Mouse (Mus musculus): ENCODE data around the gene Med13l. TPM values are rescaled to one million over a fixed set of nuclear protein-coding genes. Genes with fewer than 3 reads are reported as not detected.

Med13l gene
- polyA plus RNA-seq, 1 experiment = 3.6 TPM

DNA sequence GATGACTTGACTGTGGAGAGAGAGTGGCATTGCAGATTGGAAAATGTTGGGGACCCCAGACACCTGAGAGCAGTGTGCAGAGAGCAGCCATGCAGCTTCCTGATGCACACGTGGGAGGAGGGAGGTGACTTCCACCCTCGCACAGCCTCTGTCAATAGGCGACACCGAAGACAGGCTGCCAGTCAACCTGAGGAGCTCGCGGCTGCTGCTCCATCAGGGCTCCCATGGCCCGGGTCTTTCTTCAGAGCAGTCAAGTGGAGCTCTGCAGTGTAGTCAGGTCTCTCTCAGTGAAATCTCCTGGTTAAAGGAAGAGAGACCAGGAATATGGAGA is 131.2 kb downstream of the Med13l start:
- H3K36me3 ChIP-seq (replicated peaks; ENCODE audit: low read length) = peaks cover 48% of the 10 kb centered on the region
- TF ChIP-seq FLI1 (IDR thresholded peaks at IDR 0.05; ENCODE audit: low read length) = no peak
- H3K4me1 ChIP-seq = peaks cover 65% of the 10 kb centered on the region
- H3K9me3 ChIP-seq = no peaks in the 10 kb centered on the region
- H3K27me3 ChIP-seq (replicated peaks) = no peaks in the 10 kb centered on the region
- no peak overlapping the region for H3K4me3 ChIP-seq (replicated peaks)

DNA sequence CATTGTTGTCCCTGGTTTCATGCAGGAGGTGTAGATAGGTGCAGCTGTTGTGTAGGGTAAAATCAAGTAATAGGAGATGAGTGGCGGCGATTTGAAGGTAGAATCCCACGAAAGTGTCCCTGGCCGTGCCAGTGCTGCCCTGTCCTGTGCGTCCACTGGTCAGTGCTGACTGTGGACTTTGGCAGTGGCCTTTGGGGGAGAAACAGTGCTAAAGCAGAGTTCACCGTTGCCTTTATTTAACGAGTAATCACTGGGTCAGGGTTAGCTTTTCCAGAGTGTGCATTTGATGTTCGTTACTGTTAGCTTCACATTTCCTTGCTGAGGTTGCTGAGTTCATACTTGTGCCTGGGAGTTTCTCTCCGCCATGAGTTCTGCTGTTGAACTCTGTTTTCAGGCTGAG is 133.5 kb downstream of the Med13l start:
- peaks cover 42% of the 10 kb centered on the region for H3K36me3 ChIP-seq (replicated peaks; ENCODE audit: low read length)
- peaks cover 59% of the 10 kb centered on the region for H3K4me1 ChIP-seq
- no peaks in the 10 kb centered on the region for H3K9me3 ChIP-seq
- H3K4me3 ChIP-seq (replicated peaks) = no peak overlapping the region
- TF ChIP-seq FLI1 (IDR thresholded peaks at IDR 0.05; ENCODE audit: low read length) = no peak
- no peak for TF ChIP-seq GATA1 (IDR thresholded peaks at IDR 0.05; ENCODE audit: borderline replicate concordance, low read length)
- H3K27me3 ChIP-seq (replicated peaks) = no peaks in the 10 kb centered on the region

DNA sequence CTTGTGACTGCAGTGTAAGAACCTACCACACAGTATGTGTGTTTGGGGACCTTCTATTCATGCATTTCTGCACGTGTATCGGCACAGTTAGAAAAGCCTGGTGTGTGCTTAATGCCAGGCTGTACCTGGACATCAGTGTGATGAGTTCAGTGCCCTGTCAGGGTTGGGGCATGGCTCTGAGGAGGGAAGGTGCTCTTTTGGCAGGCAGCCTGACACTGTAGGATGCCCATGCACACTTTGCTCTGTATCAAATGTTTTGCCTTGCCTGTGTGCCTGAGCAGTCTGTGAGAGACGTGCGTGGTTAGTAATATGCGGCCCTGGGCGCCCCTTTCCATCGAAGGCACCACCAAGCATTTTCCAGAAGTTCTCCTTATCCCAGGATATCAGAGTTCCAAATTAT is 136.6 kb downstream of the Med13l start:
- Histone ChIP-seq H3K36me3 (replicated peaks; ENCODE audit: low read length) (peaks cover 30% of the 10 kb centered on the region), H3K4me1 (peaks cover 67% of the 10 kb centered on the region), H3K9me3 (no peaks in the 10 kb centered on the region), H3K4me3 (replicated peaks) (no peak overlapping the region), H3K27me3 (replicated peaks) (no peaks in the 10 kb centered on the region)
- TF ChIP-seq FLI1 (IDR thresholded peaks at IDR 0.05; ENCODE audit: low read length) (no peak), GATA1 (IDR thresholded peaks at IDR 0.05; ENCODE audit: borderline replicate concordance, low read length) (no peak)

DNA sequence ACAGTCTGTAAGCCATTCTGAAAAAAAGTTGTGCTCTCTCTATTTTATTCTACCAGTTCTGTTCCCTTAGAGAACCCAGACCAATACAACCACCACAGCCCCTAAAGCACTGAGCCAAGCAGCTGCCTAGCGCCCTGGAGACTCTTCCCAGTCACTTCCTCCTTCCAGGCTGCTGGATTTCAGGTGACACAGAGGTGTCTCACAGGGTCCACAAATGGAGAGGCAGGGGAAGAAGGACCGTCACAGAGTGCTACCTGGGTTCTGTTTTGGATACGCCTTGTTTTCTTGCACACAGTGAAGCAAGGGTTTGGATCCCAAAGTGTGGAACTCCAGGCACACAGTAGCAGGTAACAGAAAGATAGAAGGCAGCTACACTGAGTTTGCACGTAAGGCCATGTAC is 140.5 kb downstream of the Med13l start:
- Histone ChIP-seq H3K36me3 (replicated peaks; ENCODE audit: low read length) (peaks cover 16% of the 10 kb centered on the region), H3K4me1 (peaks cover 79% of the 10 kb centered on the region), H3K9me3 (no peaks in the 10 kb centered on the region), H3K27me3 (replicated peaks) (no peaks in the 10 kb centered on the region), H3K4me3 (replicated peaks) (no peak overlapping the region)
- no peak for TF ChIP-seq GATA1 (IDR thresholded peaks at IDR 0.05; ENCODE audit: borderline replicate concordance, low read length)
- TF ChIP-seq FLI1 (IDR thresholded peaks at IDR 0.05; ENCODE audit: low read length) = no peak

DNA sequence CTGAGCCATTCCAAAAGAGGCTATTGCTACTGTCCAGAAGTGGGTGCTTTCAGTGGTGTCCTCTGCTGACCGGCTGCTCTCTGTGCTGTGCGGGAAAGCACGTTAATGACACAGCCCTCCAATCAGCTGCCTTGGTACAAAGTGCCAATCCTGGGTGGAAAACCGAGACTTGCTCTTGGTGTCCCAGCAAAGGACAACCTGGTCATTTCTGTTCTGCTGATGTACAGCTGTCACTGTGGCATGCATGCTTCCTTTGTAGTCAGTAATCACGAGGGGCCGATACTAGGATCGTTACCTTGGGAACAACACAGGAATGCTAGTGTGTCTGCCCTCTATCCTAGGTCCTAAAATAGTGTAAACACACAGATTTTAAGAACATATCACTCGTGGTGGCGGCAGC is 142.2 kb downstream of the Med13l start:
- TF ChIP-seq FLI1 (IDR thresholded peaks at IDR 0.05; ENCODE audit: low read length) (no peak), GATA1 (IDR thresholded peaks at IDR 0.05; ENCODE audit: borderline replicate concordance, low read length) (no peak)
- H3K4me1 ChIP-seq = peaks cover 78% of the 10 kb centered on the region
- no peaks in the 10 kb centered on the region for H3K9me3 ChIP-seq
- H3K36me3 ChIP-seq (replicated peaks; ENCODE audit: low read length) = peaks cover 16% of the 10 kb centered on the region
- no peaks in the 10 kb centered on the region for H3K27me3 ChIP-seq (replicated peaks)
- H3K4me3 ChIP-seq (replicated peaks) = no peak overlapping the region

DNA sequence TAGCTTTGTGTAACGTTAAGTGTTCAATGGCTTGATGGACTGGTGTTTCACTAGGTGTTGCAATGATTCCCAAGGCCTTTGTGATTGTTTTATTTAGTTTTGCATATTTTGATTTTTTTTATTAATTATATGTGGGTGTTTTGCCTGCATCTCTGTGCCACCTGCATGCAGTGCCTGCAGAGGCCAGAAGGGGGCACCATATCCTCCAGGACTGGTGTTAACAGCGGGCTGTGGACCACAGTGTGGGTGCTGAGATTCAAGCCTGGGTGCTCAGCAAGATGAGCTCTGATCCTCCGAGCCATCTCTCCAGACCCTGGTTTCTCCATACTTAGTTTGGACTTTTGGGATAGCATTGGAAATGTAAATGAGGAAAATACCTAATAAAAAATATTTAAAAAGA is 143.7 kb downstream of the Med13l start:
- no peaks in the 10 kb centered on the region for H3K27me3 ChIP-seq (replicated peaks)
- TF ChIP-seq GATA1 (IDR thresholded peaks at IDR 0.05; ENCODE audit: borderline replicate concordance, low read length) (no peak), FLI1 (IDR thresholded peaks at IDR 0.05; ENCODE audit: low read length) (no peak)
- no peaks in the 10 kb centered on the region for H3K9me3 ChIP-seq
- H3K36me3 ChIP-seq (replicated peaks; ENCODE audit: low read length) = peaks cover 25% of the 10 kb centered on the region
- no peak overlapping the region for H3K4me3 ChIP-seq (replicated peaks)
- peaks cover 88% of the 10 kb centered on the region for H3K4me1 ChIP-seq

DNA sequence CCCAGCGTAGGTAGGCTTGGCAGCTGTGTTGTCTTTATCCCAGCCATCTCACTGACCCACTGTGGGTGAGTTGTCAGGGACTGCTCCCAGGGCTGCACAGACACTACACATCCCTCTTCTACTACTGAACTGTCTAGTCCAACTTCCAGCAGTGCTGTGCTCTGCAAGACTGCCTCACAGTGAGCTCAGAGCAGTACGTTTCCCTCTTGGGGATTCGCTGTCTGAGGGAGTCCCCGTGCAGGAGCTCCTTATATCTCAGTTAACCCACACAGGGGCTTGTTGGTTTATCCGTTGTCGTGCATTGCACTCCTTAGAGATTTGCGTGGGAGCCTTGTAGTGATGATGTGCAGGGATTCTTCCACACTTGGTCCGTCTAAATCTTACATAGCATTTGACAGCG is 144.5 kb downstream of the Med13l start:
- Histone ChIP-seq H3K4me3 (replicated peaks) (peak overlapping the region; percentile 5), H3K4me1 (peaks cover 88% of the 10 kb centered on the region), H3K27me3 (replicated peaks) (no peaks in the 10 kb centered on the region), H3K36me3 (replicated peaks; ENCODE audit: low read length) (peaks cover 23% of the 10 kb centered on the region), H3K9me3 (no peaks in the 10 kb centered on the region)
- TF ChIP-seq FLI1 (IDR thresholded peaks at IDR 0.05; ENCODE audit: low read length) (no peak), GATA1 (IDR thresholded peaks at IDR 0.05; ENCODE audit: borderline replicate concordance, low read length) (no peak)

DNA sequence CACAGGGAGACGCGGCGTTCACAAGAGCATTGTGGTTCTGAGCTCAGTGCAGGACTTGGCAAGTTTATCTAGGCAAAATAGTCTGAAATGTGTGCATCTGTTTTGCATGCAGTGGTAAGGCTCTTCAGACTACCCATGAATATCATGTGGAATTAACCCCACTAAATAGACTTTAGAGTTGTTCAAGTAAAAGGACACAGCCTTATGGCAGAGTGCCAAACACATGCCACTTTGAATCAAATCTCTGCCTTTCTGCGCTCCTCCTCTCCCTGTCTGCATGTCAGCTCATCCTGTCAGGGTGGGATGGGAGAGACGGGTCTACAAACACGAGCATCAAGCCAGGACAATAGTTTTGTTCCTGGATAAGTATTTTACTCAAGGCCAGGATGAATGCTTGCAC is 145.5 kb downstream of the Med13l start:
- Histone ChIP-seq H3K9me3 (no peaks in the 10 kb centered on the region), H3K36me3 (replicated peaks; ENCODE audit: low read length) (peaks cover 20% of the 10 kb centered on the region), H3K27me3 (replicated peaks) (no peaks in the 10 kb centered on the region), H3K4me1 (peaks cover 90% of the 10 kb centered on the region), H3K4me3 (replicated peaks) (no peak overlapping the region)
- TF ChIP-seq GATA1 (IDR thresholded peaks at IDR 0.05; ENCODE audit: borderline replicate concordance, low read length) (no peak), FLI1 (IDR thresholded peaks at IDR 0.05; ENCODE audit: low read length) (no peak)

DNA sequence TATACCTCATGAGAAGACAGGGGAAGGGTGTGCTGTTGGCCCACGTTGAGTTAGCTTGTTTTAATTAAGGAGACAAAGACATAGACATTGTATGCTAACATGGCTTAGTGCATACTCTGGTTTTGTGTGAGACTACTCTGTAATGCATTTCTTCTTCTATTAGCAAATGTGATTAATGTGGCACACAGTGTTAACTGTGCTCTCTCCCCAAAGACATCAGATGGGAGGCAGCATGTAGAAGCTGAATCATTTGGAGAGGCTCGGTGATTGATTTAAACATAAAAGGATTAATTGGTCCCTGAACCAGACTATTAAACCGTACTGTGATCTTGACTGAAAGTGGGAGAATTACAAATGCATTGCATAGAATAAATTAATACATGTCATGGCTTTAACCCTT is 145.9 kb downstream of the Med13l start:
- H3K4me3 ChIP-seq (replicated peaks) = no peak overlapping the region
- TF ChIP-seq FLI1 (IDR thresholded peaks at IDR 0.05; ENCODE audit: low read length) = no peak
- TF ChIP-seq GATA1 (IDR thresholded peaks at IDR 0.05; ENCODE audit: borderline replicate concordance, low read length) = no peak
- no peaks in the 10 kb centered on the region for H3K27me3 ChIP-seq (replicated peaks)
- peaks cover 20% of the 10 kb centered on the region for H3K36me3 ChIP-seq (replicated peaks; ENCODE audit: low read length)
- peaks cover 90% of the 10 kb centered on the region for H3K4me1 ChIP-seq
- H3K9me3 ChIP-seq = no peaks in the 10 kb centered on the region

DNA sequence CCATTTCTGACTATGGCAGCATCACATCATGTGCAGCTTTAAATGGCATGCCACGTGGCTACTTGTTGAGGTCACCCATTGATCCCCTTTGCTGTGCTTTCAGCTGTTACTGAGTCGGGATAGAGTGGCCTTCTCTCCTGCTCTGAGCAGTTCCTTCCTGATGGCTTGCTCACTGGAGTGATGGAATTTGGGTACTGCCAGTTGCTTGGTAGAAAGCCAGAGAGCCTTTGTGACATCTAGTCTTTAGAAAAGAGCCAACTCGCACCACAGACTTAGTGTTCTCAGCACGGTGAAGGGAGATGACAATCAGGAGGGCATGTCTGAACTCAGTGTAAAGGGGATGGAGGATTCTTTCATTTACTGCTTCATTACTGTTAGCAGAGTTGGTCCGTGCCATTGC is 147.0 kb downstream of the Med13l start:
- no peak for TF ChIP-seq GATA1 (IDR thresholded peaks at IDR 0.05; ENCODE audit: borderline replicate concordance, low read length)
- TF ChIP-seq FLI1 (IDR thresholded peaks at IDR 0.05; ENCODE audit: low read length) = no peak
- Histone ChIP-seq H3K4me1 (peaks cover 89% of the 10 kb centered on the region), H3K9me3 (no peaks in the 10 kb centered on the region), H3K27me3 (replicated peaks) (no peaks in the 10 kb centered on the region), H3K36me3 (replicated peaks; ENCODE audit: low read length) (peaks cover 18% of the 10 kb centered on the region), H3K4me3 (replicated peaks) (no peak overlapping the region)

DNA sequence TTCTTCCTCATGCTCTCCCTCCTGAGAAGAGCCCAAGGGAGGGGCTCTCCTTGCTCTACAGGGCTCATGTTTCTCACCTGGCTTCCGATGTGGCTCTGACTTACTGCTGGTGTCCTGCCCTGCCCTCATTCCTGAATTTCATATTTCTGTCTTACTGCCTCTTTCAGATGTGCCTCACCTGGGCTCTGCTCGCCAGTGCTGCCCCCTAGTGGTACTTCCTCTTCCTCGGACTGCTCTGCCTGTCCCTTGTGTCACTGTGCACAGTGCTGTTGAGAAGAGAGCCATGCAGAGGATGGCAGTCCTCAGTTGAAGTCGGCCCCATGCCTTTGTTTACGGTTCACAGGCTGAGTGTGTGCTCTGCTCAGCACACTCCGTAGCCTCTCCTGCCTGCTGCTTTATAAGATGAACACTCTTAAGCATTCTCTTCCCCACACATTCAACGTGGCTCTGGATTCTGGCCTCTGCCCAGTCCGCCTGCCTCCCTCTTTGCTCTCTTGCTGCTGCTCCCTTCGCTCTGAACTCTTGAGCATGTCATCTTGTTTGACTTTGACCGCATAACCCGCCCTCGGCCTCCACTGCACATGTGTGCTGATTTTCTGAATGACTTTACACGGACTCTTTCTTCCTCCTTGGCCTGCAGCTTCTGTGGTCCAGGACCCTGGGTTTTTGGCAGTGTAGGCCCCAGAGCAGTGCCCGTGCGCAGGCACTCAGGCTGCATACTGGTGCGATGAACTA is 147.9 kb downstream of the Med13l start:
- peaks cover 87% of the 10 kb centered on the region for H3K4me1 ChIP-seq
- no peak overlapping the region for H3K4me3 ChIP-seq (replicated peaks)
- TF ChIP-seq FLI1 (IDR thresholded peaks at IDR 0.05; ENCODE audit: low read length) (no peak), GATA1 (IDR thresholded peaks at IDR 0.05; ENCODE audit: borderline replicate concordance, low read length) (no peak)
- H3K36me3 ChIP-seq (replicated peaks; ENCODE audit: low read length) = peaks cover 22% of the 10 kb centered on the region
- no peaks in the 10 kb centered on the region for H3K9me3 ChIP-seq
- H3K27me3 ChIP-seq (replicated peaks) = no peaks in the 10 kb centered on the region
